Mouse (Mus musculus) lung, postnatal 0 days (tissue): ENCODE data around the gene Hgf. TPM values are rescaled to one million over a fixed set of nuclear protein-coding genes. Genes with fewer than 3 reads are reported as not detected.

Experiments used
- ATAC-seq: fragments of 200-750 bp; cut with Nextera tagmentation; 2 replicates; pipeline ENCODE4 v1.8.0; 2017; ENCODE audit warnings: moderate library complexity
- DNase-seq: peaks from one replicate; pipeline ENCODE4 v3.0.0-alpha.2; 2016; ENCODE audit warnings: low spot score
- H3K27ac ChIP-seq: fragments of 300-500 bp; sonication (generic); 2 replicates; pipeline ENCODE4 v1.5.1; 2014; ENCODE audit warnings: antibody characterized with exemption, mild to moderate bottlenecking, low read length, mixed read lengths
- H3K27me3 ChIP-seq: fragments of 300-500 bp; sonication (generic); replicated peaks from 2 replicates; pipeline ENCODE4 v1.6.1; 2014; ENCODE audit warnings: low read length, mixed read lengths; ENCODE audit not compliant: insufficient read depth
- H3K36me3 ChIP-seq: fragments of 300-500 bp; sonication (generic); 2 replicates; pipeline ENCODE4 v1.6.1; 2014; ENCODE audit warnings: low read length, mixed read lengths; ENCODE audit not compliant: insufficient read depth
- H3K4me1 ChIP-seq: fragments of 300-500 bp; sonication (generic); 2 replicates; pipeline ENCODE4 v1.6.1; 2014; ENCODE audit warnings: antibody characterized with exemption, low read depth, low read length, mixed read lengths; ENCODE audit not compliant: insufficient read depth
- H3K4me2 ChIP-seq: fragments of 300-500 bp; sonication (generic); replicated peaks from 2 replicates; pipeline ENCODE4 v1.6.1; 2014; ENCODE audit warnings: low read depth, mild to moderate bottlenecking, low read length, moderate library complexity, mixed read lengths
- H3K4me3 ChIP-seq: fragments of 300-500 bp; sonication (generic); 2 replicates; pipeline ENCODE4 v1.5.1; 2014; ENCODE audit warnings: low read depth, low read length
- H3K9ac ChIP-seq: fragments of 300-500 bp; sonication (generic); replicated peaks from 2 replicates; pipeline ENCODE4 v1.6.1; 2014; ENCODE audit warnings: low read depth, mild to moderate bottlenecking
- H3K9me3 ChIP-seq: fragments of 300-500 bp; sonication (generic); 2 replicates; pipeline ENCODE4 v1.6.1; 2016; ENCODE audit warnings: low read length, mixed read lengths
- CTCF ChIP-seq: IDR thresholded peaks from 2 replicates; pipeline ENCODE4 v1.5.1; 2016; ENCODE audit warnings: antibody characterized with exemption, mild to moderate bottlenecking
- EP300 ChIP-seq: IDR thresholded peaks from 2 replicates; pipeline ENCODE4 v1.6.1; 2016; ENCODE audit warnings: antibody characterized with exemption, mild to moderate bottlenecking, control low read depth
- WGBS: fragments of 180-500 bp; shearing (Covaris S2); extraction: QIAGEN DNeasy Blood & Tissue Kit; methylation state at CpG from one replicate; pipeline ENCODE4 v1.1.7; 2014; 5-methylcytosine and 5-hydroxymethylcytosine counted together
- polyA plus RNA-seq: library from polyadenylated mRNA; unstranded; fragments of >200 nt; fragmentation: Nextera tagmentation; extraction: Ambion mirVana; gene quantifications from 2 replicates; pipeline ENCODE4 v1.2.1, GENCODE M21; 2015

The Hgf gene
- 2.1 and 3.2 TPM in 2 replicates for polyA plus RNA-seq

DNA sequence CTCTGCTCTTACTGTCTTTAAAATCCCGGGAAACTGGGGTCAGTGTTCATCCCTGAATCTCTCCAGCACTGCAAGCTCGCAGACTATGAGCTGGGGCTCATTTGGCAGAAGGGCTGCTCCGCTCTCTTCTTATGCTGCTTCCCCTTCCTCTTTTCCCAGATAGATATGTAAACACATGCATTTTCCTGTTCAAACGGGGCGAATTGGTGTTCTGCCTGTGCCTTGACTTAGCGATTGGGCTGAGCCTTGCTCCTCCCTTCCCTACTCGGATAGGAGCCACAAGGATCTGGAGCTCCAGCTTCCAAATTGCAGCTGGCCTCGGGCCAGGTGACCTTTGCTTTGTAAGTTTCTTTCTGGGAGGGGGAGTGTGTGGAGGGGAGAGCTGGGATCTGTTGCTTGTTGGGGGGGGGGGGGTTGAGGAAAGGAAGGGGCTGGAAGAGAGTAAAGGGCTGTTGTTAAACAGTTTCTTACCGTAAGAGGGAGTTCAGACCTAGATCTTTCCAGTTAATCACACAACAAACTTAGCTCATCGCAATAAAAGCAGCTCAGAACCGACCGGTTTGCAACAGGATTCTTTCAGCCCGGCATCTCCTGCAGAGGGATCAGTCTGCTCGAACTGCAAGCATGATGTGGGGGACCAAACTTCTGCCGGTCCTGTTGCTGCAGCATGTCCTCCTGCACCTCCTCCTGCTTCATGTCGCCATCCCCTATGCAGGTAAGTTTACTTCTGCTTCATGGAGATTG lies at the start of gene Hgf:
TSS of gene Hgf (plus strand) at position 192 of the 744 bp plus-strand sequence.
- peak within 1 kb of the TSS; percentile 56 for H3K4me2 ChIP-seq
- ATAC-seq (peak; percentile 49), DNase-seq (peak; percentile 53)
- H3K9me3 ChIP-seq: no peaks in the 10 kb centered on the region
- WGBS: 2% methylated on average over 16 of the region's 16 CpGs
- H3K4me1 ChIP-seq: no peaks in the 10 kb centered on the region
- H3K4me3 ChIP-seq: peak within 1 kb of the TSS; percentile 30
- H3K36me3 ChIP-seq: no peaks in the 10 kb centered on the region
- no peak for TF ChIP-seq EP300
- peak; percentile 30; the same call in 1 of the 2 replicates for TF ChIP-seq CTCF
- 0 out of 2 replicates have a peak within 1 kb of the TSS, but pooled peaks have one; percentile 5 for H3K9ac ChIP-seq
- H3K27me3 ChIP-seq: no peaks in the 10 kb centered on the region
- peak within 1 kb of the TSS; percentile 57 for H3K27ac ChIP-seq

- H3K4me3 ChIP-seq: no peak overlapping the region
- WGBS: 60% methylated on average over 4 of the region's 4 CpGs
- no peaks in the 10 kb centered on the region for H3K36me3 ChIP-seq
- DNase-seq: no peak
- H3K9ac ChIP-seq: no peak overlapping the region
- no peaks in the 10 kb centered on the region for H3K4me1 ChIP-seq
- H3K9me3 ChIP-seq: no peaks in the 10 kb centered on the region
- no peak overlapping the region for H3K27ac ChIP-seq
- ATAC-seq: no peak
- H3K4me2 ChIP-seq: no peak overlapping the region
- no peaks in the 10 kb centered on the region for H3K27me3 ChIP-seq
- TF ChIP-seq EP300: no peak
- no peak for TF ChIP-seq CTCF
Measured at GRCm38 (mm10) chr5:16506702-16507350, 46.5 kb upstream of the Hgf start.

GRCm38 (mm10) chr5:16531619-16532277 lies 21.5 kb upstream of the Hgf start:
- ATAC-seq (no peak), DNase-seq (no peak)
- Histone ChIP-seq H3K4me2 (no peak overlapping the region), H3K27ac (no peak overlapping the region), H3K9me3 (no peaks in the 10 kb centered on the region), H3K27me3 (no peaks in the 10 kb centered on the region), H3K36me3 (no peaks in the 10 kb centered on the region), H3K4me1 (no peaks in the 10 kb centered on the region), H3K9ac (no peak overlapping the region), H3K4me3 (no peak overlapping the region)
- TF ChIP-seq CTCF: no peak
- TF ChIP-seq EP300: no peak
- WGBS: 87% methylated on average over 3 of the region's 3 CpGs

- WGBS: 29% methylated on average over 2 of the region's 2 CpGs
- no peak overlapping the region for H3K4me2 ChIP-seq
Measured at GRCm38 (mm10) chr5:16538067-16538466, 15.2 kb upstream of the Hgf start.

DNA sequence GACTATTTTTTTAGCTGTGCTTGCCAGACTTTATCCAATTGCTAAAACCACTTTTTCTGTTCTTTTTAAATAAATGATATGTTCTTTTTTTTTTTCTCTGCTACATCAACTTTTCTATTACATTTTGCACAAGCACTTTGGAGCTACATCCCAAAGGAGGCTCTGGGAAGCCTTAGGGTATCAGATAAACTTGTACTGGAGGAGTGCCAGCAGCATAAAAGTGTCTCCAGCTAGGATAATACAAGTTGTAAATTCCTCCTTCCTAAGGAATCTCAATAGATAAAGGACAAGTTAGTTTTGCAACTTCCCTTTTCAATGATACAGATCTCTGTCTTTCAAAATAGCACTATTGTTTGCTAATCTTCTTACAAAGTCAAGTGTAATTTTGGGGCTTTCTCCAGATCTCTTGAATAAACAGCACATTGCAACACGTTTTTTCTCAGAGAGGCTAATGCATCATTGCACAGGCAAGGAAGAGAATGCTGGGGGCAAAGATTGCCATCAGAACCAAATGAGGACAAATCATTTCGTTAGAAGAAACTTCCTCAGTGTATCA lies 11.7 kb upstream of the Hgf start:
- no peaks in the 10 kb centered on the region for H3K36me3 ChIP-seq
- H3K9me3 ChIP-seq: no peaks in the 10 kb centered on the region
- no peak overlapping the region for H3K9ac ChIP-seq
- WGBS: 7% methylated on average over 2 of the region's 2 CpGs
- H3K4me2 ChIP-seq: no peak overlapping the region
- no peak for ATAC-seq
- no peak overlapping the region for H3K27ac ChIP-seq
- H3K27me3 ChIP-seq: no peaks in the 10 kb centered on the region
- no peak overlapping the region for H3K4me3 ChIP-seq
- peak; percentile 45 for DNase-seq
- no peaks in the 10 kb centered on the region for H3K4me1 ChIP-seq
- peak; percentile 67 for TF ChIP-seq EP300
- TF ChIP-seq CTCF: no peak

More at GRCm38 (mm10) chr5:16538067-16538466, 15.2 kb upstream of the Hgf start:
- TF ChIP-seq EP300 (no peak), CTCF (no peak)
- H3K9ac ChIP-seq: no peak overlapping the region
- ATAC-seq (no peak), DNase-seq (no peak)
- no peaks in the 10 kb centered on the region for H3K36me3 ChIP-seq
- no peak overlapping the region for H3K4me3 ChIP-seq
- no peak overlapping the region for H3K27ac ChIP-seq
- no peaks in the 10 kb centered on the region for H3K4me1 ChIP-seq
- H3K9me3 ChIP-seq: no peaks in the 10 kb centered on the region
- H3K27me3 ChIP-seq: no peaks in the 10 kb centered on the region

DNA sequence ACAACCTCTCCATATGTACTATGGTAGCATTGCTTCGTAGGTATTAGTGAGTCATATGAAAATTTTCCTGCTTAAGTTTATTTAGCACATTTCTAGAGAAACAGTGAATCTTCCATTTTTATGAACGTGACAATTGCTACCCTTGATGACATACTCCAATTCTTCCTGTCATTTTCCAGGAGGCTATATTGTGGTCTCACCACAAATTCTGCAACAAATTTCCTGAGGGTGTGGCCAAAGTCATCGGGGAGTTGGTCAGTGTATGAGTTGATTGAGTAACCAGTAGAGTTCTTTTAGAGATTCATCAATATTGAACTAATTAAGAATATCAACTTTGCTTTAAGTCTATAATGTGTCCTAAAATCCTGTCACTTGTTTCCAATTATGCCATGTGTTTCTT lies 5.8 kb upstream of the Hgf start:
- Histone ChIP-seq H3K36me3 (no peaks in the 10 kb centered on the region), H3K9me3 (no peaks in the 10 kb centered on the region), H3K4me2 (no peak overlapping the region), H3K9ac (no peak overlapping the region), H3K27me3 (no peaks in the 10 kb centered on the region), H3K4me3 (no peak overlapping the region), H3K27ac (no peak overlapping the region), H3K4me1 (no peaks in the 10 kb centered on the region)
- WGBS: 69% methylated on average over 3 of the region's 3 CpGs
- no peak for ATAC-seq
- no peak for DNase-seq
- TF ChIP-seq CTCF: no peak
- TF ChIP-seq EP300: no peak
